Mouse (Mus musculus): ENCODE data around the gene Serpinb11.

The Serpinb11 gene

GRCm38 (mm10) chr1:107360898-107361297, at the start of gene Serpinb11:
Gene Serpinb11 (plus strand): TSS chr1:107361198.
- DNase-seq, result no peak

DNA sequence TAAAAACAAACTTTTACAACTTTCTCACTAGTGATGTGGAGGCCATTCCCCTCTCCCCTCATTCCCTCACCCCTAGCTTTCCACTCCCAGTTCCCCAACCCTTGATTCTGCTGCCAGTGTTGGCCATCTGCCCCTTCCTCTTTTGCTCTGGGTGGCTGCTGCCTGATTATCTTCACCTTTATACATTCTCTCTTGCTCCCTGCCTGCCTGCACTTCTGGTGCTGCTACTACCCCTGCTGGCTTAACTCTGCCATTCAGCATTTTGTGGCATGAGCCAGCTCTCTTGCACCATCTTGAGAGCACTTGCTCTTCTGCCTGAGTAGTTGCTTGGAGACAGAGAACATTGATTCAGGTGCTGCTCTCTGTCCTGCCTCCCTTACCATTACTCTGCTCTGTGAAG, 15.0 kb upstream of the Serpinb11 start:
- DNase-seq, result no peak

DNA sequence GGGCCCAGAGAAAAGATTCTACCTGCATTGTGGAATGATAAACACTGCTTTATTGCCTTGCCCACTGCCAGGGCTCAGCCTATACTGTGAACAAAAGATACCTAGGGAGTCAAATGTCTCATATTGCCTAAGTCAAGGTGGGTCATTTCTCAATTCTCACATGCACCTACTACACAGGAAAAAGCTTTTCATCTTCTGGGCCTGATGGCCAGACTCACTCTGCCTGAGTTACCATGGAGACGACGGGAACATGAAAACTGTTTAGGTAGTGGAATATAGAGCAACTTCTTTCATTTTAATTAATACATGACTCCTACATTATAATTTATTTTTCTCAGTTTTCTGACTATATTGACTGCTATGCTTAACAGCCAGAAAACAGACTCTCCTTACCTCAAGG, 14.2 kb upstream of the Serpinb11 start:
- no peak for DNase-seq

GRCm38 (mm10) chr1:107350392-107350791, 10.6 kb upstream of the Serpinb11 start:
- DNase-seq, result no peak

- DNase-seq, result no peak
These were observed 9.9 kb upstream of the Serpinb11 start for GRCm38 (mm10) chr1:107351115-107351514.

DNA sequence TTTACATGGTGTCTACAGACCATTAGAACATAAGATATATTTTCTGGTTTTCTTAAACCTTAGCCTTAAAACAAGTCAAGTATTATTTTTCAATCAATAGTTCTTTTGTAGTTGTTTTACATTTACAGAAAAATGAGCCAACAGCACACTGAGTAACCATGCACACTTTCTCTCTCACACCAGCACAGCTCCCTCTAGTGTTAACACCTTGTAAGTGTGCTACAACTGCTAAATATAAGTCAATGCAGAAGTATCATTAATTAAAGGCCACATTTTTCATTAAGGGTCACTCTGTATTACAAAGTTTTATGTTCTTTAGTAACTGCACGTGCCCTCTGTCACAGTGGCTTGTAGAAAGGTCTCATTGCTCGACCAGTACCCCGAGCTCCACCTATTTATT, 8.0 kb upstream of the Serpinb11 start:
- no peak for DNase-seq

- no peak for DNase-seq
These were observed 5.0 kb downstream of the Serpinb11 start for GRCm38 (mm10) chr1:107365973-107366372.

DNA sequence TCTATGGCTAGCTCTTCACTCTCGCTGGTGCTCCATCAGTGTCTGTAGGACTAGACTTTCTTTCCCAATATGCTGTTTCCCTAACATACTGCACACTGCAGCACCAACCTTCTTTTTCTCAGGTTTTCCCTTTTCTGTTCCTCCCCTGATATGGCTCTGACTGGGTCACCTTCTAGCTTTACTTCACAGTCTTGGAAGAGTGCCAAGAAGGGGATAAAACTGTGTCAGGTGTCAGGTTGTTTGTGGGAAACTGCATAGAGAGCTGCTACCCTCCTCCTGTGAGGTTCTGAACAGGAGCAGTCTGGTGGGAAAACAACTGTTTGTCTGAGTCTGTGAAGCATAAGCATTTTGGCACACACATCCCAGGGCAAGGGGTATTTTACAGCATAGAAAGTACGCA, 7.9 kb downstream of the Serpinb11 start:
- DNase-seq, result no peak

GRCm38 (mm10) chr1:107376952-107377351, 16.0 kb downstream of the Serpinb11 start:
- DNase-seq, result no peak

GRCm38 (mm10) chr1:107378368-107378767, 17.4 kb downstream of the Serpinb11 start:
- no peak for DNase-seq

GRCm38 (mm10) chr1:107381491-107381890, 20.5 kb downstream of the Serpinb11 start:
- no peak for DNase-seq

GRCm38 (mm10) chr1:107382404-107382803, 21.4 kb downstream of the Serpinb11 start:
- no peak for DNase-seq

DNA sequence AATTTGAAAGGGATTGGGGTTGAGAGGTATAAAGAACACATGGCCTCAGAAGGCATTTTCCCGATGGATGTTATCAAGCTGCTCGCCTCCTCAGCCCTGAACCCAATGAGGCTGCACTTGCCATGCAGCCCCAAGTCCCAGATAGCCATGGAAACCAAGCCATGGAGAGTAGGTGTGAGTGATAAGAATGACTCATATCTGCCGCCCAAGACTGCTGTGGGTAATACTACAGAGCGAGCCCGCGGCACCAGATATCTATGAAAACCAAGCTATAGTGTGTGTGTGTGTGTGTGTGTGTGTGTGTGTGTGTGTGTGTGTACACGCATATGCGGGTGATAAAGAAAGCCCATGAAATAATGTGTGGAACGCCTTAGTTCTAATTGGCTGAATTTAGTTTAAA, 23.5 kb downstream of the Serpinb11 start:
- no peak for DNase-seq

- no peak for DNase-seq
These were observed 28.8 kb downstream of the Serpinb11 start for GRCm38 (mm10) chr1:107389753-107390152.

DNA sequence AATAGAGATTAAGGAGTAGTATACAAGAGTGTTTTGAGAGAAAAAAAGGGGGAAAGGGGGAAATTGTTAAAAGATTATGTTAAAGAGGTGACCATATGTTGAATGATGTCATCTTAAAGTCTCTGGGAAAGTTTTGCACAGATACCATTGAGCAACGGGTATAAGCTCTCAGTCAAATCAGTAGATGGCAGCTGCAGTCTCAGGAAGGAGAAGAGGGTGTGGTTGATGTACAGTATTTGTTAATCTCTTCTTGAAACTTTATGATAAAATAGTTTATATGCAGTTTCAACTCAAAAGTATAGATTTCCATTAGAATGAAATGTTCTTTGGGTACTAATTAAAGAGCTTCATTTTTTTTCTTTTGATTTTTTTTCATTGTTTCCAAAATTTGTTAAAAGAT, 36.5 kb downstream of the Serpinb11 start:
- no peak for DNase-seq

GRCm38 (mm10) chr1:107399355-107399754, 38.4 kb downstream of the Serpinb11 start, which contains the start of gene Serpinb7:
Gene Serpinb7 (plus strand): TSS chr1:107399655.
- no peak for DNase-seq

- no peak for DNase-seq
These were observed 41.1 kb downstream of the Serpinb11 start for GRCm38 (mm10) chr1:107402082-107402481.

- no peak for DNase-seq
These were observed 53.7 kb downstream of the Serpinb11 start for GRCm38 (mm10) chr1:107414650-107415049.

DNA sequence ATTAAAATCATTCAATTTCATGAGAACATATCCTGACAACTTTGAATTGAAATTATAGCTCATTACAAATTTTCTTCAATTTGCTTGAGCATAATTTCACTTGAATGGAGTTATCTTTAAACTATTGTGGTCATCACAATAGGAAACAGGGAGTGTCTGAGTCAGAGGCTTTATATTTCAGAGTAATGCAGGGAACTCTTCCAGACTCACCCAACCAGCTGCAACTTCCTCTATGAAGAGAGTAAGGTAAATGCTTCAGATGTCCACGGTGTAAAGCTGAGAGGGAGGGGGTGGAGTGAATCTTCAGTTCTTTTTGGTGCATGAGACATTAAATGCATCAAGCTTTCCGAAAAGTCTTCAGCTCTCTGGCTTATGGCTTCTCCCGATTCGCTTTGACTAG, 61.5 kb downstream of the Serpinb11 start:
- DNase-seq, result no peak
